Mouse (Mus musculus): ENCODE measurements around the gene Igsf9b. TPM values are rescaled to one million over a fixed set of nuclear protein-coding genes. Genes with fewer than 3 reads are reported as not detected.

Gene Igsf9b
- polyA plus RNA-seq, 1 experiment from 2014 or later: 6.8 TPM

GRCm38 (mm10) chr9:27300188-27300691, 1.2 kb downstream of the Igsf9b start:
- H3K36me3 ChIP-seq (replicated peaks): no peaks in the 10 kb centered on the region
- peak overlapping the region; percentile 85 for H3K4me3 ChIP-seq
- peaks cover 68% of the 10 kb centered on the region for H3K4me1 ChIP-seq
- peaks cover 39% of the 10 kb centered on the region for H3K27me3 ChIP-seq (ENCODE audit: poor library complexity, severe bottlenecking)
- H3K9me3 ChIP-seq: no peaks in the 10 kb centered on the region
- peak; percentile 48 for DNase-seq (ENCODE audit: extremely low spot score, low spot score)
- peak overlapping the region; percentile 80 for H3K27ac ChIP-seq
- under 1% methylated on average over 32 of the region's 32 CpGs for WGBS

DNA sequence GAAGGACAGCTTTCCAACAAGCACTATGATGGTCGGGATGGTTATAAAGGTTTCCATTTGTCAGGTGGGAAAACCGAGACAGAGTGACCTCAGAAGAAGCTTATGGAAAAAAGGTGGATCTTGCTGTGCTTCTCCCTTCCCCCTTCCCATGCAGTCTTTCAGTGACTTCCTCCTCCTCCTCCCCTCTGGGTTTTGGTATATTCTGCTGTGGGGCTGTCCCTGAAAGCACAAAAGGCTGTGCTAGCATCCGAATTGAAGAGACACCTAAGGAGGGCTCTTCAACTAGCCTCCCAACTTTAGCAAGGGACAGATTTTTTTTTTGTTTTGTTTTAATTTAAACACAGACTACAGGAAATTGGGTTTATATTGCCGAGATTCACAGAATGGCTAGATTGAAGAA, 1.7 kb downstream of the Igsf9b start:
- H3K27me3 ChIP-seq (ENCODE audit: poor library complexity, severe bottlenecking): peaks cover 39% of the 10 kb centered on the region
- 8% methylated on average over 4 of the region's 4 CpGs for WGBS
- no peaks in the 10 kb centered on the region for H3K9me3 ChIP-seq
- no peak for DNase-seq (ENCODE audit: extremely low spot score, low spot score)
- peak overlapping the region; percentile 85 for H3K4me3 ChIP-seq
- no peak overlapping the region; the same call in 1 of the 2 replicates for H3K27ac ChIP-seq
- peaks cover 73% of the 10 kb centered on the region for H3K4me1 ChIP-seq
- no peaks in the 10 kb centered on the region for H3K36me3 ChIP-seq (replicated peaks)

DNA sequence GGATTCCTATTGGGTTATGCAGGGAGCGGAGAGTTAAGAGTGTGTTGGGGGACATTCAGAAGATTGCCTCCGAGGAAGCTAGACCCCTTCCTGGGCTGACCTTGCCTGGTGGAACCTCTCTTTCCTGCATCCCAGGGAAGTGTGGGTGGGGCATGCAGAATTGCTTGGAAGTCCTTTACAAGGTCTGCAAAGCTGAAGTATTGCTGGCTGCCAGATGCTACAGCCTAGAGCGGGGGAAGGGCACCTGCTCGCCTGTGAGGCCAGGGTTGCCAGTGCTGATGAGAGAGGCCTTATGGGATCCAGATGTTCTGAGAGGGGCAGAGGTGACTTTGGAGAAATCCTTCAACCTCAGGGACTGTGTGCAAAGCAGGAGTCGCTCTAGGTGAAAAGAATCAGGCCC, 2.5 kb downstream of the Igsf9b start:
- DNase-seq (ENCODE audit: extremely low spot score, low spot score): no peak
- Histone ChIP-seq H3K4me3 (peak overlapping the region; percentile 11; the same call in 1 of the 2 replicates), H3K27ac (no peak overlapping the region), H3K4me1 (peaks cover 81% of the 10 kb centered on the region), H3K36me3 (replicated peaks) (no peaks in the 10 kb centered on the region), H3K9me3 (no peaks in the 10 kb centered on the region), H3K27me3 (ENCODE audit: poor library complexity, severe bottlenecking) (peaks cover 39% of the 10 kb centered on the region)
- 44% methylated on average over 5 of the region's 5 CpGs for WGBS

DNA sequence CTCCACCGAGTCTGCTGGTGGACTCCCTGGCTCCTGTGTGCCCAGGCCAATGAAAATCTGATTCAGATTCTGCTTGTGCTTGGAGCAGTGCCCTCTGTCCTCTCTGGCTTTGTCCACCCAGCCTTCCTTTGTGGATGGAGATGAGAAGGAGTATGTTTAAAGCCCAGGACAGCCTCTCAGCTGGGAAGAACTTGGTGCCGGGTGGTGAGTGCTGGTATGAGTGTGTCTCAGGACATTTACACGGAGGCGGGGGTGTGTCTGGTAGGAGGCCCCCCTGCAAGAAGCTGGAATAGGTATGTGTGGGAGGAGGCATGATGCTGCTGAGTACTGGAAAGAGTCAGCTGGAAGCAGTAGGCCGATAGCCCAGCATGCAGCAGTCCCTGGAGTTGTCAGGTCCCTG, 3.3 kb downstream of the Igsf9b start:
- Histone ChIP-seq H3K4me3 (no peak overlapping the region), H3K9me3 (no peaks in the 10 kb centered on the region), H3K27ac (no peak overlapping the region), H3K4me1 (peaks cover 89% of the 10 kb centered on the region), H3K27me3 (ENCODE audit: poor library complexity, severe bottlenecking) (peaks cover 39% of the 10 kb centered on the region), H3K36me3 (replicated peaks) (no peaks in the 10 kb centered on the region)
- DNase-seq (ENCODE audit: extremely low spot score, low spot score): no peak
- 67% methylated on average over 5 of the region's 5 CpGs for WGBS

DNA sequence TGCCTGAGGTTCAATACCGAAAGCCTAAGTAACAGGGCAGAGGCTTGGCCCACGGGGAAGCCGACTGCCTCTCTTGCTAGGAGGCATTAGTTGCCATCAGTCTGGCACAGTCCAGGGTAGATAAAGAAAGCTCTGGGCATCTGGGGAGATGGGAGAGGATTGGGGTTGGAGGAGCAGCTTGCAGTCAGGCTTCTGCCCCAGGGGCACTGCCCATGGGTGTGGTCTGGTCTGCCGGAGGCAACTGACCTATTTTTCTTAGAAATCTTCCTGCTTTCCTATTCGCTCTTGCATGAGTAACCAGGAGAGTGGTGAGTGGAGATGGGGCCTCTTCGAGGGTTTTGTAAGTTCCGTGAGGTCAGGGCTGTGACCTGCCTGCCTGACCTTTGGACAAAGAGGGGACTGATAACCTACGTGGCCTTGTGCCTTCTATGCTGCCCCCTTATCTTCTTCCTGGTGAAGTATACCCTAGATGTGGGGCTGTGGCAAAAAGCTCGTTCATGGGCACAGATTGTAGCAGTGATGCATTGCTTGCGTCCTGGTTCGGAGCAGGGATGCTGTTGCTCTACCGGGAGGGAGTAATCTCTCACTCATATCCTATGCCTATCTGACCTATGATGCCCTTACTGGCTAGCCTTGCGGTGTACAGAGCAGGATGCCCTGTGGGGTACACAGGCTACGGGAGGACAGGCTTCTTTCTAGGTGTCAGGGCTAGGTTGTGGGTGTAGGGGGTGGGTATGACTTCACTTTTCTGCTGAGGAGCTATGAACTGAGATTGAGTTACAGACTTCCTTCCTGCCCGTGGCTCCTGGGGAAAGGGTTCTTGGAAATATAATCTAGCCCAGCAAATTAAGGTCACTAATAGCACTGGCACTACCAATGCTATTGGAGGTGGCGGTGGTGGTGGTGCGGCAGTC, 4.8 kb downstream of the Igsf9b start:
- no peak overlapping the region for H3K27ac ChIP-seq
- 65% methylated on average over 17 of the region's 17 CpGs for WGBS
- H3K4me3 ChIP-seq: no peak overlapping the region
- no peaks in the 10 kb centered on the region for H3K9me3 ChIP-seq
- peaks cover 29% of the 10 kb centered on the region for H3K27me3 ChIP-seq (ENCODE audit: poor library complexity, severe bottlenecking)
- H3K4me1 ChIP-seq: peaks cover 95% of the 10 kb centered on the region
- no peaks in the 10 kb centered on the region for H3K36me3 ChIP-seq (replicated peaks)
- no peak for DNase-seq (ENCODE audit: extremely low spot score, low spot score)

DNA sequence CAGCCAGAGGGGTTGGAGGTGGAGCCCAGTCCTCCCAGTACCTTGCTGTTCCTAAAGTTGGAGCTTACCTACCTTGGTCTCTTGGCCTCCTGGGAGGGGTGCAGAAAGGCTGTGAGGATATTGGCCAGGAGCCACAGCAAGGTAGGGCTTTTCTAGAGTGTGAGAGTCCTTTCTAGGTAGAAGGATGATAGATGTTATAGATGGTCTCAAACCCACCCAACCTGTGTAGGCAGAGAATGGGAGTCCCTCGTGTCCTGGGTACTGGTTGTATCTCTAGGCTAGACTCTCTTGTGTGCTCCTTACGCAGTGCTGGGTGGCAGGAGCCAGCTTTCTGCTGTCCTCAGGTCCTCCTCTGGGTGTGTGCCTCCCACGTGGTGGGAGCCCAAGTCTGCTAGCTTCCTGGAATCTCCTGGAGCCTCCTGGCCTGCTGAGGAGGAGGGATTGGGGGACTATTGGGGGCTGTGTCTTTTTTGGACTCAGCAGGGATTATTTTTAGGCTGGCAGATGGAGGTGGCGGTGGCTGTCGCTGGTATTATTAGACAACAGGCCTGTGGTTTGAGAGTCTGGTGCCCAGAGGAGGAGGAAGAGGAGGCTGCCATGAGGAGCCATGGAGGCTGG, 5.6 kb downstream of the Igsf9b start:
- 81% methylated on average over 5 of the region's 5 CpGs for WGBS
- Histone ChIP-seq H3K36me3 (replicated peaks) (peaks cover under 1% of the 10 kb centered on the region; the same call in 1 of the 2 replicates), H3K4me3 (no peak overlapping the region), H3K27me3 (ENCODE audit: poor library complexity, severe bottlenecking) (peaks cover 27% of the 10 kb centered on the region), H3K9me3 (no peaks in the 10 kb centered on the region), H3K27ac (0 out of 2 replicates have a peak overlapping the region, but pooled peaks have one; percentile 20), H3K4me1 (peaks cover 95% of the 10 kb centered on the region)
- DNase-seq (ENCODE audit: extremely low spot score, low spot score): no peak

- H3K4me1 ChIP-seq: peaks cover 86% of the 10 kb centered on the region
- WGBS: 64% methylated on average over 3 of the region's 3 CpGs
Observed at GRCm38 (mm10) chr9:27305502-27305901, 6.5 kb downstream of the Igsf9b start.

DNA sequence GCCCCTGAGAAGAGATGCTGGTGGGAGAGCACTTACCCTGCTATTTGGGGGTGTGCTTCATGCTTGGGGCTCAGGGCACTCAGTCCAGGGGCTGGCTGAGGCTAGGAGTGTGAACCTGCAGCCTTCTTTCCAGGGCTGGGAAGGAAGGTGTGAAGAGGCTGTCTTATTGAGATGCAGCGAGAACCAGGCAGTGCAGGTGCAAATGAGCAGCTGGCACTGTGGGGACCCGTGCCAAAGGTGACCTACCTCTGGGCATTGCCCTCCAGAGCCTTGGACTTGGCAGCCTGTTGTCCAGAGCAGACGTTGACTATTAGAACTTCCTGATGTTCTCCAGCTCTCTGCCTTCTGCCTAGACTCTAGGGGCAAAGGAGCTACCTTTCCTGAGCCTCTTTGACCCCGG, 7.6 kb downstream of the Igsf9b start:
- H3K36me3 ChIP-seq (replicated peaks): peaks cover 20% of the 10 kb centered on the region
- H3K27ac ChIP-seq: peak overlapping the region; percentile 8
- no peak overlapping the region for H3K4me3 ChIP-seq
- no peaks in the 10 kb centered on the region for H3K9me3 ChIP-seq
- H3K27me3 ChIP-seq (ENCODE audit: poor library complexity, severe bottlenecking): peaks cover 6% of the 10 kb centered on the region; the same call in 1 of the 2 replicates
- peaks cover 74% of the 10 kb centered on the region for H3K4me1 ChIP-seq
- no peak for DNase-seq (ENCODE audit: extremely low spot score, low spot score)
- WGBS: 33% methylated on average over 4 of the region's 4 CpGs

More at GRCm38 (mm10) chr9:27305502-27305901, 6.5 kb downstream of the Igsf9b start:
- Histone ChIP-seq H3K9me3 (no peaks in the 10 kb centered on the region), H3K27ac (peak overlapping the region; percentile 20; the same call in 1 of the 2 replicates), H3K36me3 (replicated peaks) (peaks cover 10% of the 10 kb centered on the region), H3K27me3 (ENCODE audit: poor library complexity, severe bottlenecking) (peaks cover 17% of the 10 kb centered on the region), H3K4me3 (no peak overlapping the region)
- no peak for DNase-seq (ENCODE audit: extremely low spot score, low spot score)

DNA sequence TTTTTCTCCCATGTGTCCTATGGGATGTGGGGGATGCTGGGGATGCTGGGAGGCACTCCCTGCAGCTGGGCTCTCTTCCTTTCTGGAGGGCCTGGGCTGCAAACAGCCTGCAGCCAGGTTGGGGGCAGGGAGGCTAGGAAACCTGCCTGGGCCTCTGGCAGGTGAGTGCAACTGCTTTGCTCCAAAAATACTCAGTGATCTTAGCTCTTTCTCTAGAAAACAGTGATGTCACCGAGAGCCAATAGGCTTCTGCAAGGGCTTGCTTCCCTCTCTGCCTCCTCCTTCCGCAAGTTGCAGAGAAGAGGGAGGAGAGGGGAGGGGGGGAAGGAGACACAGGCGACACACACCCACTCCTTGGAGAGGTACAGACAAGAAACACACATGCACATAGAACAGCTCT, 8.3 kb downstream of the Igsf9b start:
- 2% methylated on average over 3 of the region's 3 CpGs for WGBS
- peaks cover 26% of the 10 kb centered on the region for H3K36me3 ChIP-seq (replicated peaks)
- peak overlapping the region; percentile 65 for H3K27ac ChIP-seq
- H3K4me3 ChIP-seq: no peak overlapping the region
- H3K27me3 ChIP-seq (ENCODE audit: poor library complexity, severe bottlenecking): peaks cover 1% of the 10 kb centered on the region; the same call in 1 of the 2 replicates
- no peaks in the 10 kb centered on the region for H3K9me3 ChIP-seq
- peaks cover 68% of the 10 kb centered on the region for H3K4me1 ChIP-seq
- DNase-seq (ENCODE audit: extremely low spot score, low spot score): no peak

- peaks cover 31% of the 10 kb centered on the region for H3K36me3 ChIP-seq (replicated peaks)
- no peaks in the 10 kb centered on the region for H3K27me3 ChIP-seq (ENCODE audit: poor library complexity, severe bottlenecking)
- peak overlapping the region; percentile 26; the same call in 1 of the 2 replicates for H3K27ac ChIP-seq
- H3K9me3 ChIP-seq: no peaks in the 10 kb centered on the region
- WGBS: 43% methylated on average over 7 of the region's 7 CpGs
- peaks cover 60% of the 10 kb centered on the region for H3K4me1 ChIP-seq
- no peak overlapping the region for H3K4me3 ChIP-seq
- DNase-seq (ENCODE audit: extremely low spot score, low spot score): no peak
Observed at GRCm38 (mm10) chr9:27308045-27308444, 9.0 kb downstream of the Igsf9b start.

DNA sequence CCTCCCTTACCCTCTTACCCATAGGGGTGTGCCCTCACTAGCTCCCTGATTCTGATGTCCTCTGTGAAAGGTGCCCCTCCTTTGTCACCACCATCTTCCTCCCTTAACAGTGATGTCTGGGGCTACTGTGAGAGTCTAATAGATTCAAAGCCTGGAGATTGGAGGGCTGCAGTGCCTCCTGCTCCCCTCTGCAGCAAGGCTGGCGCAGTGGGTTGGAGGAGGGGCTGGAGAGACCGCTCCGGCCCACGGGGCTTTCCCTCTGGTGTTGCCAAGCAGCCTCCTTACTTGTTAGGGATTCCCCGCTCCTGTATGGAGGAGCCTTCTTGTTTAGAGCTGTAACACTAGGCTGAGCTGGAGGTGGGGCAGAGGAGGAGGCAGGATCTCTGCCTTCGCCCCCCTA, 9.6 kb downstream of the Igsf9b start:
- Histone ChIP-seq H3K27ac (peak overlapping the region; percentile 26; the same call in 1 of the 2 replicates), H3K9me3 (no peaks in the 10 kb centered on the region), H3K4me1 (peaks cover 55% of the 10 kb centered on the region), H3K4me3 (no peak overlapping the region), H3K27me3 (ENCODE audit: poor library complexity, severe bottlenecking) (no peaks in the 10 kb centered on the region), H3K36me3 (replicated peaks) (peaks cover 35% of the 10 kb centered on the region)
- peak; percentile 44 for DNase-seq (ENCODE audit: extremely low spot score, low spot score)
- 37% methylated on average over 6 of the region's 6 CpGs for WGBS

GRCm38 (mm10) chr9:27310005-27310404, 11.0 kb downstream of the Igsf9b start:
- no peak overlapping the region for H3K4me3 ChIP-seq

More at GRCm38 (mm10) chr9:27310005-27310404, 11.0 kb downstream of the Igsf9b start:
- 94% methylated on average over 4 of the region's 4 CpGs for WGBS
- H3K9me3 ChIP-seq: no peaks in the 10 kb centered on the region
- H3K36me3 ChIP-seq (replicated peaks): peaks cover 37% of the 10 kb centered on the region
- no peak overlapping the region for H3K27ac ChIP-seq
- no peaks in the 10 kb centered on the region for H3K27me3 ChIP-seq (ENCODE audit: poor library complexity, severe bottlenecking)
- no peak for DNase-seq (ENCODE audit: extremely low spot score, low spot score)
- H3K4me1 ChIP-seq: peaks cover 41% of the 10 kb centered on the region

All from forebrain, embryonic 10.5 days (tissue).